Mouse (Mus musculus): ENCODE measurements at regions not wholly inside any gene's neighbourhood (a gene's known extent, or its start where the extent isn't known, plus 50 kb on each side); places are given as distances from the start of the nearest gene placed in this dataset.

- no peak for DNase-seq
These were observed 88.4 kb downstream of the AI593442 start for GRCm38 (mm10) chr9:52591188-52591587.

- DNase-seq: no peak
These were observed 105.5 kb downstream of the AI593442 start for GRCm38 (mm10) chr9:52574066-52574465.

GRCm38 (mm10) chr9:52551577-52552281, 127.9 kb downstream of the AI593442 start:
- no peak for DNase-seq

GRCm38 (mm10) chr9:52546071-52546470, 133.5 kb downstream of the AI593442 start:
- DNase-seq: no peak

GRCm38 (mm10) chr9:52539086-52539485, 140.5 kb downstream of the AI593442 start:
- DNase-seq: no peak

GRCm38 (mm10) chr9:52529444-52529915, 150.1 kb downstream of the AI593442 start:
- DNase-seq: no peak

GRCm38 (mm10) chr9:52500487-52500886, 179.1 kb downstream of the AI593442 start:
- DNase-seq: no peak

- no peak for DNase-seq
These were observed 183.9 kb downstream of the AI593442 start for GRCm38 (mm10) chr9:52495483-52496270.

- no peak for DNase-seq
These were observed 186.6 kb downstream of the AI593442 start for GRCm38 (mm10) chr9:52492947-52493505.

GRCm38 (mm10) chr9:52473555-52474196, 205.9 kb downstream of the AI593442 start:
- no peak for DNase-seq

GRCm38 (mm10) chr9:52472859-52473258, 206.7 kb downstream of the AI593442 start:
- no peak for DNase-seq

- no peak for DNase-seq
These were observed 221.1 kb downstream of the AI593442 start for GRCm38 (mm10) chr9:52458518-52458917.

GRCm38 (mm10) chr9:52454445-52454844, 225.1 kb downstream of the AI593442 start:
- no peak for DNase-seq

GRCm38 (mm10) chr9:52451792-52452191, 227.8 kb downstream of the AI593442 start:
- no peak for DNase-seq

- DNase-seq: no peak
These were observed 231.3 kb downstream of the AI593442 start for GRCm38 (mm10) chr9:52448245-52448644.

GRCm38 (mm10) chr9:52443228-52443627, 236.4 kb downstream of the AI593442 start:
- DNase-seq: no peak

- no peak for DNase-seq
These were observed 245.4 kb downstream of the AI593442 start for GRCm38 (mm10) chr9:52434215-52434614.

GRCm38 (mm10) chr9:52425413-52425812, 254.2 kb downstream of the AI593442 start:
- DNase-seq: no peak

GRCm38 (mm10) chr9:52422622-52423021, 254.2 kb upstream of the Zc3h12c start:
- DNase-seq: no peak

GRCm38 (mm10) chr9:52415706-52416105, 247.3 kb upstream of the Zc3h12c start:
- no peak for DNase-seq

GRCm38 (mm10) chr9:52407841-52408240, 239.5 kb upstream of the Zc3h12c start:
- no peak for DNase-seq

- no peak for DNase-seq
These were observed 234.1 kb upstream of the Zc3h12c start for GRCm38 (mm10) chr9:52402496-52402895.

- no peak for DNase-seq
These were observed 210.7 kb upstream of the Zc3h12c start for GRCm38 (mm10) chr9:52379031-52379430.

Data from gastrocnemius, postnatal 10 days (tissue).